Mouse (Mus musculus): ENCODE measurements at regions not wholly inside any gene's neighbourhood (a gene's known extent, or its start where the extent isn't known, plus 50 kb on each side); places are given as distances from the start of the nearest gene placed in this dataset.
"Not testable (repeated sequence)": the region's sequence is repeated elsewhere in the genome, so short reads cannot be mapped to it uniquely, and the experiment has no call there.

DNA sequence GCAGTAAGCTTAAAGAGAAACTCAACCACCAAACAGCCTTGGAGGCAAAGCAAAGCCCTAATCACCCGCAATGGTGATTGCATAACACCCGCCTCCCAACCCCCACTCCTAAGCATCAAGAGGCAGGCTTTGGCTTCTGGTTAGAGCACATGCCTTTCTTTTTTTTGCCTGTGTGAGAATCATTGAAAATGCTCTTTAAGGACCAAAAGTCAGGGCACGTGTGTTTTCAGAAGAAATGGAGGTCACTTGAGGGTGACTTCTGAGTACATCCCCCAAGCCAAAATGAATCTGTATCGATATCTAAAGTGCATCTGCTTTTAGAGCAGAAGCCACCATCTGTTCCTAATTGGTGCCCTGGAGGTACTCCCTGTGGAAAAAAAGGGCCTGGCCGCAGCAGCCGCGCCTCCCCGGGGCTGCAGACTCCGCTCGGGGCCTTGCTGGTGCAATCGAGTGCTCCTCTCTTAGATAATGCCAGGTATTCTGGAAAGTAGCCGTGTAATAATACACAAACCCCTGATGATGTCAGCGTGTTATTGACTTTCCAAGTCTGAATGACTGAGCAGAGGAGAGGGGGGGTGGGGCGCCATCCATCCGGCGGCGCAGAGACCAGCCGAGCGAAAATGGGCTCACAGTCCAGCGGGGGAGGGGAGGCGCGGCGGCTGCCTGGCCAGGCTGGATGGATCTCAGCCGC is 140.7 kb upstream of the Tbl1xr1 start:
- ATAC-seq (ENCODE audit: low TSS enrichment): peak; percentile 71

GRCm38 (mm10) chr3:21936262-21936603 is 140.2 kb upstream of the Tbl1xr1 start:
- ATAC-seq (ENCODE audit: low TSS enrichment): no peak; the same call in 1 of the 2 replicates

DNA sequence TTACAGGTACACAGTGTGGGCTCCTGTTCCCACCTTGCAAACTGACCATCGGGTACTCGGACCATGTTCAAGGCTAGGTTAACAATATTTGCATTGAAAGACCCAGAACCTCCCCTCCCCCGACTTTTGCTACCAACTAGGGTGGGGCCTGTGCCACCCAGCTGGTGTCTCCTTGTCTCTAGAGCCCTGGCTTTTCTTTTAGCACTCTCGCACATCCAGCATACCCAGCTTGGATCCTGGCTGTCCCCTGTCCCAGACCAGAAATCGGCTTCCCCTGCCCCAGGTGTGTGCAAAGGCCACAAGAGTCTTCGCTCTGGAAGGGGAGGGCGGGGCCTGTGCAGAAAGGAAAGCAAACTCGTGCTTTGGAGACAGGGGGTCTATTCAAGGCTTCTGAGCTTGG is 139.8 kb upstream of the Tbl1xr1 start:
- ATAC-seq (ENCODE audit: low TSS enrichment): peak; percentile 1; the same call in 1 of the 2 replicates

DNA sequence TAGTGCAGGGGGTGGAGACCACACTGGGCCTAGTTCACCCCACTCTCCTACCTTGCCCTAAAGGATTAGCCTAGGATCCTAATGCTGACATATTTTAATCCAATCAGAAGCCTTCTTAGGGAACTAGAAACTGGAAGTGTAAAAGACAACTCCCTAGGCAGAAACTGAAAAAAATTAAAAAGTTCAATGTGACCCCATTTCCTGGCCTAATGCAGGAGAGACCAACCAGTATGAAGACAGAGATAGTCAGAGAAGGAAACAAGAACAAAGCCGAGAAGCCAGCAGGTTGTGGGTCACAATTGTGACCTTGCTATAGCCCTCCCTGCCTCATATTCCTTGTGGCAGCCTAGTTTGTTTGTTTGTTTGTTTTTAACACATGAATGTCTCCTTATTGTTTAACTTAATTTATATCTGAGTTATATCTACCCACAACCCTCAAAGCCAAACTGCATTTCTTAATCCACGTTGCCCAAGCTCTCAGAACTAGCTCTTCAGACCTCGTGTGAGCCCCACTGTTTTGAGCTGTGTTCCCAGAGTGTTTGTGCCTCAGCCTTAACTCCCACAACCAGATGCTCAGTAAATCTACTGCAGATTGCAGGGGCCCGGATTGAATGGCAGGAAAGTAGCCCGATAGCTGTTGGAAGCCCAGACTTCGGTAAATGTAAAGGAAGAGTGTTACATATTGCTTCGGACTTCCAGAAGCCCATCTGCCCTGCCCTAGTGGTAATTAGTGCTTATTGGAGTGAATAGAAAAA is 139.0 kb upstream of the Tbl1xr1 start:
- ATAC-seq (ENCODE audit: low TSS enrichment): peak; percentile 36

DNA sequence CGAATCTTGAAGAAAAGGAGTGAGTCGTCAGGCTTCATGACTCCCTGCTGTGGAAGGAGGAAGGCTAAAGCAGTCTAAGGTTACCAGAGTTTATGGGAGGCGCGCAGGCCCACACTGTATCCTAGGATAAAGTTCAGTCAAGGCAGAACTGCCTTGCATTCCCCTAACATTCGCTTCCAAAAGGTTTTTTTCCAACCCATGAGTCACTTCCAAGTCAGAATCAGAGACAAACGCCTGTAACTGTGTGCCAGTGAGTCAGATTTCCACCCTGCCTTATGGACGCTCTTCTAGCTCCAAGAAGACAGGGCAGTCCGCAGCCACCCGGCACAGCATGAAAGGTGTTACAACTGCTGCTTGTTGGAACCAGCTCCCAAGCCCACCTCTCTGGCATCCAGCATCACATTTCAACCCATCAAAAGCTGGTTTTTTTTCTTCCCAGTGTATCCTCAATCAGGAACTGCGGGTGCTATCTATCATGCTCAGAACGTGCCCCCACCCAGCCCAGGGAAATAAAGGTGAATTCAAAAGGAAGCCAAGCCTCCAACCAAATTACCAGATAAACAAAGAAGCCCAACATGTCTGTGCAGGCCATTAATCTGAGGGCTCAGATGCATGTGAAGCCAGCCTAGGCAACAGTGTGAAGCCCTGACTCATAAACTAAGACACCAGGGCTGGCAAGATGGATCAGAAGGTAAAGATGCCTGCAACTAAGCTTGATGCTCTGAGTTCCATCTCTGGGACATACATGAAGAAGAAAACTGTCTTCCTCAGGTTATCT is 138.2 kb upstream of the Tbl1xr1 start:
- peak; percentile 66 for ATAC-seq (ENCODE audit: low TSS enrichment)

DNA sequence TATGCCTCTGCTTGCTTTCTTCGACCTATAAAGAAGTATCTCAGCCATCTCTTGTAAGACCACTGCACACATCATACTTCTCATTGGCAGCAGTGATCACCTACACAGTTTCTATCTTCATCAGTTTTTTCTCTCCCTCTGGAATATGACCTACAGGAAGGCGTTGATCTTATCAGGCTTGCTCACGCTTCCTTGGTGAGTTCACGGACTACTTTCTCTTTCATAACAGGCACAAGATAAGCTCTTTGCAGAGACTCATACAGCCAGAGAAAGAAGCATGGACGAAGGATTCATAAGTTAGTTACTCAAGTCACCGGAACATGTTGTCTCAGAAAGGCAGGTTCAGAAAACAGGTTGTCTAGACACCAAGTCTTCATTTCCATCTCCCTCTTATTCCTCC is 136.7 kb upstream of the Tbl1xr1 start:
- no peak for ATAC-seq (ENCODE audit: low TSS enrichment)

- ATAC-seq (ENCODE audit: low TSS enrichment): no peak
Observed at GRCm38 (mm10) chr3:21941596-21941995, 134.9 kb upstream of the Tbl1xr1 start.

- ATAC-seq (ENCODE audit: low TSS enrichment): no peak
Observed at GRCm38 (mm10) chr3:21942912-21943311, 133.5 kb upstream of the Tbl1xr1 start.

GRCm38 (mm10) chr3:21945775-21946174 is 130.7 kb upstream of the Tbl1xr1 start:
- no peak for ATAC-seq (ENCODE audit: low TSS enrichment)

- ATAC-seq (ENCODE audit: low TSS enrichment): no peak
Observed at GRCm38 (mm10) chr3:21947320-21948073, 129.0 kb upstream of the Tbl1xr1 start.

DNA sequence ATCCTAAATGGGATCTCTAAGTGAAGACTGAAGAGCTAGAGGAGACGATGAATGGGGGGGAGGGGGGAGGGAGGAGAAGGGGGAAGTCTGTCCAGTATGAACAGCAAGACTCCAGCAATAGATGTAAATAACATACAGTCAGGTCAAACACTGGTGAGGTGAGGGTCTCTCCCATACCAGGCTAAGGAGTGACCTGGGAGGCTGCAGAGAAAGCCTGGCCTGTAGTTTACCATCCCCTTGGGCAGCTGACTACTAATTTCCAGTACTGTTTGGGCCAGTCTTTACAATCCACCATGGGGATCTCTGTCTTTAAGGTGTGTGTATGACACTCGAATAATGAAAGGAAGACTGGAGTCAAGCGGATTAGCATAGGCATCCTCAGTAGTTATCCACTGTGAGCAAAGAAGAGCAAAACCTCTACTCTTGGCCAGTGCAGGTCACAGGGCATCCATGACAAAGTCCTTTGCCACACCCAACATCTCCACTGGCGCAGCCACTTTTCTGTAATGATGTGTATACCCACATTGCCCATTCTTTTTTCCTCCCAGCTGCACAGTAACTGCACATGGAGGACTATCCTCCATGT is 128.3 kb upstream of the Tbl1xr1 start:
- ATAC-seq (ENCODE audit: low TSS enrichment): no peak

DNA sequence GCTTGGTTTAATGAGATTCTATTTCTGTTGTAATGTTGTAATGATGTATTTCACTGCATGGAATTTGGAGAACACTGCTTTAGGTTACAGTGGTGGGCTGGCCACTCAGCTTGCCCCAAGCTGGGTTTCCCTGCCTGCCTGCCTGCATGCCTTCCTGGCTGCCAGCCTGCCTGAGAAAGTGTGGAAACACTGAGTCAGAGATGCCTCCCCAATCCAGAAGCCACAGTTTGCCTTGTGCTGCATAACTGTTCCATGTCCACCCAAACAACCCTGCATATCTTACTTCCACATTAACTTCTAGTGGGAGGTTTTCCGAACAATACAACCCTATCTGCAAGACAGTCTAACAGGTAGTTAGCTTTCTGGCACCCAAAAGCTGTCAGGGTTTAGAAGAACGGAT is 127.0 kb upstream of the Tbl1xr1 start:
- peak; percentile 91 for ATAC-seq (ENCODE audit: low TSS enrichment)

GRCm38 (mm10) chr3:21950571-21950970 is 125.9 kb upstream of the Tbl1xr1 start:
- ATAC-seq (ENCODE audit: low TSS enrichment): no peak

GRCm38 (mm10) chr3:21951446-21952285 is 124.8 kb upstream of the Tbl1xr1 start:
- ATAC-seq (ENCODE audit: low TSS enrichment): no peak

GRCm38 (mm10) chr3:21952695-21953415 is 123.6 kb upstream of the Tbl1xr1 start:
- 0 out of 2 replicates have a peak, but pooled peaks have one; percentile 21 for ATAC-seq (ENCODE audit: low TSS enrichment)

- ATAC-seq (ENCODE audit: low TSS enrichment): no peak
Observed at GRCm38 (mm10) chr3:21953416-21953810, 123.0 kb upstream of the Tbl1xr1 start.

DNA sequence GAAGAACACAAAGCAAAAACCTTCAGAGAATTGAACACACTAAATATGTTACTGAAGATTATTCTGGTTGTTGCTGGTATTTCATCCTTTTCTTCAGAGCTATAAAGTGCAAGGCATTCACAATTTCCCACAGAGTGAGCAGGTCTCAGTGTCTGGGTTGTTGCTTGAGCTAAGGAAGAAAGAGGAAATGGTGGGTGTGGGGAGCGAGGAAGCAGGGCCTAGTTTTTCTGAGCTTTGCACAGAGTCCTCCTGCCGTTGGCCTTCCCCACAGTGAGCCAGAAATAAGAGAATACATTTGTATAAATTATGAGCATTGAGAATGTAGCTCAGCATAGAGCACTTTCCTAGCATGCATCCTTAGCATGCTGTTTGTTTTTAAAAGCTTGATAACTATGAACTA is 120.8 kb upstream of the Tbl1xr1 start:
- peak; percentile 81 for ATAC-seq (ENCODE audit: low TSS enrichment)

DNA sequence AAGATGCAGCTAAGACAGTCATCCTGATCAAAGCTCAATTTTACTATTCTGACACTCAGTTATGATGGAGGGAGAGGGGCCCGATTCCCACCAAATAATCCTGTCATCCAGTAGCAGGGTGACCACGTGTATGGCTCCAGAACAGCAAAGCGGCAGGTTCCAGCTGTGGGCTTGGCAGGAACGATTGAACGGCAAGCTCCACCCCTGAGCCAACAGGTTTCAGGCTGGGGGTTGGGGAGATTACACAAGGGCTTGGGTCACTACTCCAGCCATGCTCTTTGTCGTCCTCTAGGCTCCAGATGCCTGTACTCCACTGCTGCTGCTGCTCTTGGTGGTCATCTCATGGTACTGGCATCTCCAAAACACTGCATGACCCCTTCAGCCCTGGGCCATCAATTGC is 119.3 kb upstream of the Tbl1xr1 start:
- ATAC-seq (ENCODE audit: low TSS enrichment): not testable (repeated sequence)

DNA sequence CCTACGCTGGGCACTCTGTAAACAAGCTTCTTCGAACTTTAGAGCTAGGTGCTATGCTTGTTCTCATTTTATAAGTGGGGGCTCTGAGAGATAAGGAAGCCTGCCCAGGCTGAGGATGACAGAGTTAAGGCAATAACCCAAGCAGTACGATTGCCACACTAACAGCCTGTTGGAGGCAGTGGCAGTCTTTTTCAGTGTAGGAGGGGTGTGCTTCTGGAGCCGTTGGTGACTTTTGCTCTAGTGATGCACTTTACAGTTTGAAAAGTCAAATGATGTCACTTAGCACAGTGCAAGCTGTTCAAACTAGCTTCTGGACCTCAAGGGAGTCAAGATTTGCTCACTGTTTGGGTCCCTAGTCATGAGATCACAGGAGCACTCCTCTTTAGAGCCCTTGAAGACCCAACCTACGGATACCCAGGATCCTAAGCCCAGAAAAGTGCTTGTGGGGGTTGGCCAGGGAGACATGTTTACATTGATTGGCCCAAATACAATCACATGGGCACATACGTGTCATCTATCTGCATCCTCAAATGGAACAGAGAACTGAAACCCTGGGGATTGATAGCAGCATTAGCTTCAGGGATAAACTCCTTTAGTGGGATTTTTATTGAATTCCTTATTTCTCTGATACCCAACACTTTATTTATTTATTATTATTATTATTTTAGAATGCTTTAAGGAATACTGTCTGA is 117.7 kb upstream of the Tbl1xr1 start:
- no peak for ATAC-seq (ENCODE audit: low TSS enrichment)

Data from frontal cortex, adult (tissue).